Mouse (Mus musculus) limb, embryonic 12.5 days (tissue): ENCODE measurements around the gene Ffar3. TPM values are rescaled to one million over a fixed set of nuclear protein-coding genes. Genes with fewer than 3 reads are reported as not detected.

Experiments
- ATAC-seq: fragments of 200-750 bp; cut with Nextera tagmentation; 2 replicates; pipeline ENCODE4 v1.8.0; 2017; ENCODE audit warnings: low read depth, moderate TSS enrichment; ENCODE audit not compliant: insufficient number of reproducible peaks, insufficient read depth, low FRiP score, low TSS enrichment
- H3K27ac ChIP-seq: fragments of 300-500 bp; sonication (generic); 2 replicates; pipeline ENCODE4 v1.5.1; 2016; ENCODE audit warnings: mild to moderate bottlenecking, moderate library complexity
- H3K27me3 ChIP-seq: fragments of 300-500 bp; sonication (generic); 2 replicates; pipeline ENCODE4 v1.6.1; 2016; ENCODE audit warnings: mild to moderate bottlenecking, moderate library complexity
- H3K36me3 ChIP-seq: fragments of 300-500 bp; sonication (generic); 2 replicates; pipeline ENCODE4 v1.6.1; 2016; ENCODE audit warnings: mild to moderate bottlenecking, moderate library complexity
- H3K4me1 ChIP-seq: fragments of 300-500 bp; sonication (generic); replicated peaks from 2 replicates; pipeline ENCODE4 v1.6.1; 2016
- H3K4me2 ChIP-seq: fragments of 300-500 bp; sonication (generic); 2 replicates; pipeline ENCODE4 v1.6.1; 2016; ENCODE audit warnings: mild to moderate bottlenecking, moderate library complexity
- H3K4me3 ChIP-seq: fragments of 300-500 bp; sonication (generic); replicated peaks from 2 replicates; pipeline ENCODE4 v1.5.1; 2016; ENCODE audit warnings: mild to moderate bottlenecking
- H3K9ac ChIP-seq: fragments of 300-500 bp; sonication (generic); replicated peaks from 2 replicates; pipeline ENCODE4 v1.6.1; 2016; ENCODE audit warnings: mild to moderate bottlenecking, moderate library complexity
- H3K9me3 ChIP-seq: fragments of 300-500 bp; sonication (generic); 2 replicates; pipeline ENCODE4 v1.6.1; 2016; ENCODE audit warnings: mild to moderate bottlenecking, moderate library complexity
- WGBS: fragments of 180-500 bp; shearing (Covaris S2); methylation state at CpG from one replicate; pipeline ENCODE4 v1.1.7; 2016; 5-methylcytosine and 5-hydroxymethylcytosine counted together
- polyA plus RNA-seq: library from polyadenylated mRNA; unstranded; fragments of >200 nt; fragmentation: Nextera tagmentation; extraction: Ambion mirVana; gene quantifications from 2 replicates; pipeline ENCODE4 v1.2.1, GENCODE M21; 2016

Gene Ffar3
- polyA plus RNA-seq, 1 experiment from 2014 or later: not detected

DNA sequence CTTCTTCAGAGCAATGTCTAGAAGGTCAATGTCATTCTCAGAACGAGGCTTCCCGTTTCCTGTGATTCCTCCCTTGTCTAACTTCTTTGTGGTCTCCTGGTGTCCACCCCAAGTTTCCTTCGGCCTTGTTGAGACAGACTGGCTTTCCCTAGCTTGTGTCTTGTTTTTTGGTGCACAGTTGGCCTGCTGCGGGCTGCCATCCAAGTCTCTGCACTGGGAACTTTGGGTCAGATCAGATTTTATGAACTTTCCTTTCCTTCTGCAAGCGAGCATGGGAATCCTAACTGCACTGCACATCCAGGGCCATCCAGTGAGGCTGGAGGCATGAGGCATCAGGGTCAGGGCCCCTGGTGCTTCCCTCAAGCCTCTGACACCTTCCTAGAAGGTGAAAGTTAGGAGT, 34.4 kb downstream of the Ffar3 start:
- no peaks in the 10 kb centered on the region for H3K9me3 ChIP-seq
- H3K4me1 ChIP-seq: no peaks in the 10 kb centered on the region
- no peak overlapping the region for H3K9ac ChIP-seq
- 76% methylated on average over 5 of the region's 5 CpGs for WGBS
- no peak overlapping the region for H3K27ac ChIP-seq
- no peak overlapping the region for H3K4me2 ChIP-seq
- ATAC-seq: no peak
- no peaks in the 10 kb centered on the region for H3K36me3 ChIP-seq
- H3K4me3 ChIP-seq: no peak overlapping the region
- no peaks in the 10 kb centered on the region for H3K27me3 ChIP-seq

DNA sequence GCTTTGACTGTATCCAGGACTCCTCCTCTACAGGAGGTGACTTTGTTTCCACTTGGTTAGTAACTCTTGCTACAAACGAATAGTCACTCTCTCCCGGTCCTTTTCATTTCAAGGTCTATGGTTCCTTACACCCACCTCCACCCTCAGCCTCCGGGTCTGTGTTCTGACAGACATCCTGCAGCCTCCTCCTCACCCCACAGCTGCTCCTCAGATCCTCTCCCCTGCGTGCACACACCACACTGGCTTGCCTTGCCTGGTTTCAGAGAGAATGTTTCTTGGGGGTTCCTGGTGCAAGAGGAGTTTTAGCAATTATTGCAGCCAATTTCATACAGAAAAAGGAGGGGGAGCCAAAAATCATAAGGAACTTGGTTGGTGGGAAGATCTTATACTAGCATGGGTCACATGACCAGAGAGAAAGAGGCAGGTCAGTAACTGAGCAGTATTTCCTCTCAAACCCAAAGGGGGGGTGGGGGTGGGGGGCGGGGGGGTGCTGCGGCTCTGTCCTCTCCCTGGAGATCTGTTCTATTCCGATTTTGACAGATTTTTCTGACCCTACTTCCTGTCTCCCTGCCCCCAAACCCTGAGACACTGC, 35.0 kb downstream of the Ffar3 start:
- Histone ChIP-seq H3K9ac (no peak overlapping the region), H3K4me2 (no peak overlapping the region), H3K27ac (no peak overlapping the region), H3K4me1 (no peaks in the 10 kb centered on the region), H3K9me3 (no peaks in the 10 kb centered on the region), H3K4me3 (no peak overlapping the region), H3K27me3 (no peaks in the 10 kb centered on the region), H3K36me3 (no peaks in the 10 kb centered on the region)
- no peak for ATAC-seq
- 73% methylated on average over 5 of the region's 7 CpGs for WGBS

DNA sequence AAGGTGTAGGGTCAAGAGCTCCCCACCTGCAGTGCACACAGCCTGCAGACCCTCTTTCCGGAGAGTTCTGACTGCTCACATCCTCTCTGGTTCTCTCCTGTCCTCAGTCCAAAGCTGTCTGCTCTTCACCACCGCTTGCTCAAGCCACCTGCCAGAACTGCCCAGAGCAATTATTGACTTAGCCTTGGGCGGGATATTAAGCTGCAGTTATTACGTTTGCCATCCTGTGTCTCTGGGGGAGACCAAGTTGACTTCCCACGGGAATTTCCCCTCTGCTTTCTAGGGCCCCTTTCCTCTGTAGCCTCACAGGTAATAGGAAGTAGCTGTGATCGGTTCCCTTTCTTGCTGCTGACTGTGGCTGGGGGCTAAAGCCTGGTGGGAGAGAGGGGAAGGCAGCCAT, 35.8 kb downstream of the Ffar3 start:
- no peaks in the 10 kb centered on the region for H3K4me1 ChIP-seq
- H3K9ac ChIP-seq: no peak overlapping the region
- H3K4me3 ChIP-seq: no peak overlapping the region
- no peak overlapping the region for H3K4me2 ChIP-seq
- no peak for ATAC-seq
- no peak overlapping the region for H3K27ac ChIP-seq
- H3K9me3 ChIP-seq: no peaks in the 10 kb centered on the region
- no peaks in the 10 kb centered on the region for H3K27me3 ChIP-seq
- WGBS: 65% methylated on average over 6 of the region's 6 CpGs
- H3K36me3 ChIP-seq: no peaks in the 10 kb centered on the region

DNA sequence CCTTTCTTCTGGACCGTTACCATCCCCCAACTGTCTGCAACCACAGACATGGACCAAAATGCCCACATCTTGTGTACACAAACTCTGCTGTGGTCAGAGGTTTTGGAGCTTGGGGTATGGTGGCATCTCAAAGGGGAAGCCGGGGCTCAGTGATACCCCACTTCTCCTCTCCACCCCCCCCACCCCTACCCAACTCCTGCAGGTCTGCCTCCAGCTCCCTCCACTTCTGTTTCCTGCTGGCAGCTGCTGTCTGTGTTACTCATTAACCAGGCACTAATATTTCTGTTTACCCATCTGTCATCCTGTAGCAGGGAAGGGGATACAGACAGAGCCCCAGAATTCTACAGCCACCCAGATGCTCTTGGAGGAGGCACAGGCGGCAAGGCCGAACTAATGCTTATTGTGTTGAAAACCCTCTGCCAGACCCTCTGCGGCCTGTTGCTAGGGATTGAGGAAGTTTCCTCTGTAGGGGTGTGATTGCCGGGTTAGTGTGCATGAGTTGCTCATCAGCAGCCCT, 43.6 kb downstream of the Ffar3 start:
- Histone ChIP-seq H3K27me3 (no peaks in the 10 kb centered on the region), H3K9me3 (no peaks in the 10 kb centered on the region), H3K4me3 (no peak overlapping the region), H3K4me1 (peaks cover 12% of the 10 kb centered on the region), H3K4me2 (no peak overlapping the region), H3K27ac (0 out of 2 replicates have a peak overlapping the region, but pooled peaks have one; percentile 12), H3K36me3 (no peaks in the 10 kb centered on the region), H3K9ac (0 out of 2 replicates have a peak overlapping the region, but pooled peaks have one; percentile 34)
- WGBS: 68% methylated on average over 6 of the region's 6 CpGs
- no peak for ATAC-seq

DNA sequence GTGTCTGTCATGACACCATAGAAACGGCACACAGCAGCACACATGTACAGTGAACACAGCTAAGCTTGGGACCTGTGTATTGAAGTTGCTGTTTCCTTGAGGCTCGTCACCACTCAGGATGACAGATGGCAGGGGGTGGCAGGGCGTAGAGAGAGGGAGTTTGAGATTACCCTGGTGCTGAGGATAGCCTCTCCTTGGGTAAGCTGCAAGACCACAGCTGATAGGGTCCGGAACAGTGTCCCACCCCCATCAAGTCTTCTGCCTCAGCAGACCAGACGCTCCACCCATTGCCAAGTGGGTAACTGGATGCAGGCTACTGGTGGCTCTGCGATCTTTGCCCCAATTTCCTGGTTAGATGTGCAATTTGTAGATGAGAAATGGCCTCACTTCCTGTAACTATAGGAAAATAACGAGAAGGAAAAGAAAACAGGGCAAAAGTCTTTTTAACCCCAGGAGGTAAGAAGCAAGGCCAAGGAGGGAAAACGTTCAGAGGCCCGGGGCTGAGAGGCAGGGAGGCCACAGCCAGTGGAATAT, 44.2 kb downstream of the Ffar3 start:
- Histone ChIP-seq H3K27me3 (no peaks in the 10 kb centered on the region), H3K4me3 (no peak overlapping the region), H3K4me1 (peaks cover 12% of the 10 kb centered on the region), H3K36me3 (no peaks in the 10 kb centered on the region), H3K9ac (no peak overlapping the region), H3K27ac (0 out of 2 replicates have a peak overlapping the region, but pooled peaks have one; percentile 12), H3K4me2 (no peak overlapping the region), H3K9me3 (no peaks in the 10 kb centered on the region)
- WGBS: 56% methylated on average over 9 of the region's 9 CpGs
- ATAC-seq: no peak

DNA sequence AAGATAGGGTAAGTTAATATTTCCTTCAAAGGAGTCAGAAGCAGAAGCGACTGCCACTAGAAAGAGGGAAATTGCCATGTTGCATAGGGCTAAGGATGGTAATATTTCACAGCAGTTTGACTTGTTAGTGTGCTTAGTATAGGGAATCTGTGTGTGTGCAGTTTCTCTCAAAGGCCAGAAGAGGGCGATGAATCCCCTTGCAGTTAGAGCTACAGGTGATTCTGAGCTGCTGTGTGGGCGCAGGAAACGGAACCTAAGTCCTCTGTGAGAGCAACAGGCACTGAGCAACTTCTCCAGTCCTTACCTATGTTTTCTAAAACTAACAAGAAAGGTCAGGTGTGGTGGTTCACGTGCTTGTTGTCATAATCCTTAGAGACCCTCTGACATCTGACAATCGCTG, 45.7 kb downstream of the Ffar3 start:
- WGBS: 59% methylated on average over 6 of the region's 6 CpGs
- Histone ChIP-seq H3K4me1 (peaks cover 12% of the 10 kb centered on the region), H3K9me3 (no peaks in the 10 kb centered on the region), H3K4me2 (no peak overlapping the region), H3K4me3 (no peak overlapping the region), H3K9ac (no peak overlapping the region), H3K36me3 (no peaks in the 10 kb centered on the region), H3K27ac (no peak overlapping the region), H3K27me3 (no peaks in the 10 kb centered on the region)
- no peak for ATAC-seq

DNA sequence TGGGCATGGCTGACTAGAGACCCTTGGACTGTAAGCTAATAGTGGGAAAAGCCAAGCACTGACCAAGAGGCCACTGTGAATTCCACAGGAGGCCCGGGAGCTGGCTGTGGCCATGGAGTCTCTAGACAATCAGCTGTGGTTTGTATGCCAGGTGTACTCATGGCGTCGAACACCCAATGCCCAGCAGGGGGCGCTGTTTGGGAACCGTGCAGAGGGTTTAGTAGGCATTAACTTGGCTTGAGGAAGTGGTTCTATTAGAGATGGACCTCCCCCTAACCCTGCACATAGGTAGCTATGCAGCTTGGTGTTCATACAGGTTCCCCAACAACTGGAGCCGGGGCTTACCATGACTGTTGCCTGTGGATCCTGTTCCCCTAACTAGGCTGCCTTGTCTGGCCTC, 50.1 kb downstream of the Ffar3 start:
- 48% methylated on average over 6 of the region's 6 CpGs for WGBS
- no peaks in the 10 kb centered on the region for H3K4me1 ChIP-seq
- H3K27ac ChIP-seq: no peak overlapping the region
- H3K36me3 ChIP-seq: no peaks in the 10 kb centered on the region
- no peaks in the 10 kb centered on the region for H3K27me3 ChIP-seq
- ATAC-seq: no peak
- no peak overlapping the region for H3K4me2 ChIP-seq
- H3K4me3 ChIP-seq: no peak overlapping the region
- H3K9ac ChIP-seq: no peak overlapping the region
- H3K9me3 ChIP-seq: 0 out of 2 replicates have a peak, but pooled peaks cover 4% of the 10 kb centered on the region

Other genes with a start within 250 kb of the Ffar3 start
- gene Upk1a, start 243.3 kb downstream of the Ffar3 start, polyA plus RNA-seq: 1.4 and 2.0 TPM in 2 replicates
- gene Cox6b1, start 230.0 kb downstream of the Ffar3 start, polyA plus RNA-seq: 783 and 848 TPM in 2 replicates
- gene Etv2, start 220.3 kb downstream of the Ffar3 start, polyA plus RNA-seq: not detected in 2 replicates
- 150 and 155 TPM in 2 replicates for gene Rbm42, start 205.9 kb downstream of the Ffar3 start, polyA plus RNA-seq
- gene Haus5, start 191.2 kb downstream of the Ffar3 start, polyA plus RNA-seq: 64.3 and 70.0 TPM in 2 replicates
- not detected in 2 replicates for gene Pmis2, start 184.6 kb downstream of the Ffar3 start, polyA plus RNA-seq
- gene 2200002J24Rik, start 157.3 kb downstream of the Ffar3 start, polyA plus RNA-seq: not detected in 2 replicates
- 0.50 and 0.60 TPM in 2 replicates for gene Atp4a, start 144.0 kb downstream of the Ffar3 start, polyA plus RNA-seq
- 158 and 162 TPM in 2 replicates for gene Tmem147, start 126.6 kb downstream of the Ffar3 start, polyA plus RNA-seq
- 0.51 and 0.71 TPM in 2 replicates for gene Gapdhs, start 112.5 kb downstream of the Ffar3 start, polyA plus RNA-seq
- gene Sbsn, start 104.7 kb downstream of the Ffar3 start, polyA plus RNA-seq: 1.7 and 2.3 TPM in 2 replicates
- gene Dmkn, start 92.4 kb downstream of the Ffar3 start, polyA plus RNA-seq: not detected in 2 replicates
- gene Krtdap, start 68.3 kb downstream of the Ffar3 start, polyA plus RNA-seq: not detected in 2 replicates
- gene Ffar2, start 32.4 kb downstream of the Ffar3 start, polyA plus RNA-seq: not detected in 2 replicates
- not detected in 2 replicates for gene Ffar1, start 5.4 kb upstream of the Ffar3 start, polyA plus RNA-seq
- gene Cd22, start 24.2 kb upstream of the Ffar3 start, polyA plus RNA-seq: 0.05 and 0.26 TPM in 2 replicates
- 0.29 TPM in 1 of 2 replicates, not detected in the other for gene Mag, start 58.7 kb upstream of the Ffar3 start, polyA plus RNA-seq
- gene Hamp2, start 68.5 kb upstream of the Ffar3 start, polyA plus RNA-seq: not detected in 2 replicates
- not detected in 2 replicates for gene Hamp, start 87.9 kb upstream of the Ffar3 start, polyA plus RNA-seq
- gene Usf2, start 100.6 kb upstream of the Ffar3 start, polyA plus RNA-seq: 31.9 and 37.6 TPM in 2 replicates
- gene Lsr, start 117.3 kb upstream of the Ffar3 start, polyA plus RNA-seq: 32.6 and 33.2 TPM in 2 replicates
- gene Fam187b, start 117.6 kb upstream of the Ffar3 start, polyA plus RNA-seq: 1.00 and 1.1 TPM in 2 replicates
- gene Fxyd5, start 186.3 kb upstream of the Ffar3 start, polyA plus RNA-seq: 9.9 and 10.3 TPM in 2 replicates
- gene Fxyd7, start 195.3 kb upstream of the Ffar3 start, polyA plus RNA-seq: 9.7 and 10.6 TPM in 2 replicates
- 23.6 and 28.2 TPM in 2 replicates for gene Fxyd1, start 201.0 kb upstream of the Ffar3 start, polyA plus RNA-seq
- gene Lgi4, start 203.2 kb upstream of the Ffar3 start, polyA plus RNA-seq: 0.61 and 0.87 TPM in 2 replicates
- 18.3 and 19.2 TPM in 2 replicates for gene Fxyd3, start 220.5 kb upstream of the Ffar3 start, polyA plus RNA-seq